Mouse (Mus musculus): Measurements from ENCODE around the gene Adcy9.

Gene Adcy9

GRCm38 (mm10) chr16:4418776-4419545, 1.3 kb downstream of the Adcy9 start:
- DNase-seq (ENCODE audit: low spot score in 2 of 2) = no peak

GRCm38 (mm10) chr16:4418072-4418471, 2.2 kb downstream of the Adcy9 start:
- DNase-seq (ENCODE audit: low spot score in 2 of 2) = no peak

GRCm38 (mm10) chr16:4417455-4417854, 2.8 kb downstream of the Adcy9 start:
- no peak for DNase-seq (ENCODE audit: low spot score in 2 of 2)

GRCm38 (mm10) chr16:4414881-4415585, 5.3 kb downstream of the Adcy9 start:
- DNase-seq (ENCODE audit: low spot score in 2 of 2) = no peak

- DNase-seq (ENCODE audit: low spot score in 2 of 2) = no peak
Observed at GRCm38 (mm10) chr16:4413988-4414880, 6.1 kb downstream of the Adcy9 start.

GRCm38 (mm10) chr16:4413301-4413700, 7.0 kb downstream of the Adcy9 start:
- DNase-seq (ENCODE audit: low spot score in 2 of 2) = no peak

GRCm38 (mm10) chr16:4412298-4412697, 8.0 kb downstream of the Adcy9 start:
- DNase-seq (ENCODE audit: low spot score in 2 of 2) = no peak

- DNase-seq (ENCODE audit: low spot score in 2 of 2) = no peak
Observed at GRCm38 (mm10) chr16:4411296-4411695, 9.0 kb downstream of the Adcy9 start.

- DNase-seq (ENCODE audit: low spot score in 2 of 2) = no peak
Observed at GRCm38 (mm10) chr16:4407536-4407935, 12.8 kb downstream of the Adcy9 start.

- DNase-seq (ENCODE audit: low spot score in 2 of 2) = no peak
Observed at GRCm38 (mm10) chr16:4406706-4407105, 13.6 kb downstream of the Adcy9 start.

GRCm38 (mm10) chr16:4406047-4406586, 14.2 kb downstream of the Adcy9 start:
- DNase-seq (ENCODE audit: low spot score in 2 of 2) = no peak

- no peak for DNase-seq (ENCODE audit: low spot score in 2 of 2)
Observed at GRCm38 (mm10) chr16:4404933-4405761, 15.2 kb downstream of the Adcy9 start.

- no peak for DNase-seq (ENCODE audit: low spot score in 2 of 2)
Observed at GRCm38 (mm10) chr16:4401109-4401508, 19.2 kb downstream of the Adcy9 start.

- no peak for DNase-seq (ENCODE audit: low spot score in 2 of 2)
Observed at GRCm38 (mm10) chr16:4399471-4400223, 20.7 kb downstream of the Adcy9 start.

GRCm38 (mm10) chr16:4398782-4399181, 21.5 kb downstream of the Adcy9 start:
- DNase-seq (ENCODE audit: low spot score in 2 of 2) = no peak

GRCm38 (mm10) chr16:4397636-4398035, 22.7 kb downstream of the Adcy9 start:
- DNase-seq (ENCODE audit: low spot score in 2 of 2) = no peak

GRCm38 (mm10) chr16:4395687-4396341, 24.5 kb downstream of the Adcy9 start:
- DNase-seq (ENCODE audit: low spot score in 2 of 2) = no peak

GRCm38 (mm10) chr16:4394991-4395590, 25.2 kb downstream of the Adcy9 start:
- DNase-seq (ENCODE audit: low spot score in 2 of 2) = no peak

- DNase-seq (ENCODE audit: low spot score in 2 of 2) = no peak
Observed at GRCm38 (mm10) chr16:4383473-4384038, 36.7 kb downstream of the Adcy9 start.

Data from spleen, postnatal 10 days (tissue).